Mouse (Mus musculus): ENCODE results near the gene Casr. TPM values are rescaled to one million over a fixed set of nuclear protein-coding genes. Genes with fewer than 3 reads are reported as not detected.

Casr gene
- total and polyA plus RNA-seq, 2 experiments from 2014 or later: 0.62 to 1.6 TPM

- Histone ChIP-seq H3K4me2 (ENCODE audit: low read depth) (no peak overlapping the region), H3K36me3 (ENCODE audit: insufficient read depth) (no peaks in the 10 kb centered on the region), H3K9ac (no peak overlapping the region), H3K9me3 (ENCODE audit: low read length) (no peaks in the 10 kb centered on the region), H3K27ac (ENCODE audit: low read depth, low read length) (no peak overlapping the region), H3K4me3 (ENCODE audit: low read depth, low read length) (no peak overlapping the region), H3K27me3 (ENCODE audit: insufficient read depth, low read length) (no peaks in the 10 kb centered on the region), H3K4me1 (ENCODE audit: insufficient read depth) (no peaks in the 10 kb centered on the region)
- 72% methylated on average over 4 of the region's 4 CpGs for WGBS
- no peak for DNase-seq
- ATAC-seq: no peak
- peak; percentile 22; the same call in 1 of the 2 replicates for TF ChIP-seq CTCF (IDR thresholded peaks at IDR 0.05; ENCODE audit: low read depth)
Measured at GRCm38 (mm10) chr16:36468862-36469261, 93.1 kb downstream of the Casr start.

DNA sequence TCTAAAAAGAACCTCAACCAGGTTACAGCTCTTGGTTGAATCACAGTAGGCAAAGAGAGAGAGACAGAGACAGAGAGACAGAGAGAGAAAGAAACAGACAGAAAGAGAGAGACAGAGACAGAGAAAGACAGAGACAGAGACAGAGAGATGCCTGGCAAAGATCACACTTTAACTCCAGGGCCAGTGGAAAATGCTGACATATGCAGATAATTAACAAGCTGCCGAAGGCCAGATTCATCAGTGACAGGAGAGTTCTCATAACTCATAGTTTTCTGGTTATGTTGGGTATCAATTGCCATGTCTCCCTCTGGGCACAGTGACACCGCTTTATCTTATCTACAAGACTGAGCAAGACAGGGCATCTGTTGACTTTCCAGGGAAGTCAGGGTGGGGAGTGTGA is 94.0 kb downstream of the Casr start:
- Histone ChIP-seq H3K36me3 (ENCODE audit: insufficient read depth) (no peaks in the 10 kb centered on the region), H3K4me2 (ENCODE audit: low read depth) (no peak overlapping the region), H3K4me1 (ENCODE audit: insufficient read depth) (no peaks in the 10 kb centered on the region), H3K4me3 (ENCODE audit: low read depth, low read length) (no peak overlapping the region), H3K27ac (ENCODE audit: low read depth, low read length) (no peak overlapping the region), H3K27me3 (ENCODE audit: insufficient read depth, low read length) (no peaks in the 10 kb centered on the region), H3K9me3 (ENCODE audit: low read length) (no peaks in the 10 kb centered on the region), H3K9ac (no peak overlapping the region)
- no peak for TF ChIP-seq CTCF (IDR thresholded peaks at IDR 0.05; ENCODE audit: low read depth)
- ATAC-seq (no peak), DNase-seq (no peak)
- 96% methylated on average over 2 of the region's 2 CpGs for WGBS

- WGBS: 92% methylated on average over 3 of the region's 3 CpGs
- H3K4me2 ChIP-seq (ENCODE audit: low read depth): no peak overlapping the region
- H3K9me3 ChIP-seq (ENCODE audit: low read length): no peaks in the 10 kb centered on the region
Measured at GRCm38 (mm10) chr16:36465436-36465835, 96.5 kb downstream of the Casr start.

DNA sequence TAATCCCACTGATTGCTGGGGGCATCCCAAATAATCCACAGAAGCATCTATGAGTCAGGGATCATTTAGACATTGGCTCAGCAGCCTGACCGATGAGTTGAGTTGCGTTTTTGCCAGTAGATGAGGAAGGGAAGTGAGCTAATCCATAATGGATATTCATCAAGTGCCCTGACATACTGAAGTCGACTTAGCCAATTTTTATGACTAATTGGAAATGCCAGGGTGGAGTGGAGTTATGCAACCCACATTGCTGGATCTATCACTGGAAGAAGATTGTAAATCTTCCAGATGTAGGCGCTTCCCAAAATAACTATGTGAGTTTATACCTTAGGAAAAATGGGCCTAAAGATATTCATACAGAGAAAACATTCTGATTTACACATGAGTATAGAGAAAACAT is 97.9 kb downstream of the Casr start:
- no peaks in the 10 kb centered on the region for H3K9me3 ChIP-seq (ENCODE audit: low read length)
- H3K27me3 ChIP-seq (ENCODE audit: insufficient read depth, low read length): no peaks in the 10 kb centered on the region
- 88% methylated on average over 4 of the region's 4 CpGs for WGBS
- DNase-seq: no peak
- H3K4me3 ChIP-seq (ENCODE audit: low read depth, low read length): no peak overlapping the region
- TF ChIP-seq CTCF (IDR thresholded peaks at IDR 0.05; ENCODE audit: low read depth): no peak
- H3K9ac ChIP-seq: no peak overlapping the region
- no peaks in the 10 kb centered on the region for H3K4me1 ChIP-seq (ENCODE audit: insufficient read depth)
- H3K36me3 ChIP-seq (ENCODE audit: insufficient read depth): no peaks in the 10 kb centered on the region
- H3K27ac ChIP-seq (ENCODE audit: low read depth, low read length): no peak overlapping the region
- H3K4me2 ChIP-seq (ENCODE audit: low read depth): no peak overlapping the region
- no peak for ATAC-seq

More at GRCm38 (mm10) chr16:36465436-36465835, 96.5 kb downstream of the Casr start:
- Histone ChIP-seq H3K4me1 (ENCODE audit: insufficient read depth) (no peaks in the 10 kb centered on the region), H3K4me3 (ENCODE audit: low read depth, low read length) (no peak overlapping the region), H3K36me3 (ENCODE audit: insufficient read depth) (no peaks in the 10 kb centered on the region), H3K9ac (no peak overlapping the region), H3K27ac (ENCODE audit: low read depth, low read length) (no peak overlapping the region), H3K27me3 (ENCODE audit: insufficient read depth, low read length) (no peaks in the 10 kb centered on the region)
- DNase-seq: no peak
- no peak for ATAC-seq
- TF ChIP-seq CTCF (IDR thresholded peaks at IDR 0.05; ENCODE audit: low read depth): no peak

GRCm38 (mm10) chr16:36460426-36460825 is 101.5 kb downstream of the Casr start:
- DNase-seq (no peak), ATAC-seq (no peak)
- H3K27me3 ChIP-seq (ENCODE audit: insufficient read depth, low read length): no peaks in the 10 kb centered on the region
- H3K9ac ChIP-seq: no peak overlapping the region
- H3K4me3 ChIP-seq (ENCODE audit: low read depth, low read length): no peak overlapping the region
- no peaks in the 10 kb centered on the region for H3K36me3 ChIP-seq (ENCODE audit: insufficient read depth)
- no peaks in the 10 kb centered on the region for H3K4me1 ChIP-seq (ENCODE audit: insufficient read depth)
- WGBS: 3% methylated on average over 2 of the region's 2 CpGs
- TF ChIP-seq CTCF (IDR thresholded peaks at IDR 0.05; ENCODE audit: low read depth): no peak
- no peak overlapping the region for H3K4me2 ChIP-seq (ENCODE audit: low read depth)
- no peak overlapping the region for H3K27ac ChIP-seq (ENCODE audit: low read depth, low read length)
- H3K9me3 ChIP-seq (ENCODE audit: low read length): no peaks in the 10 kb centered on the region

- DNase-seq (no peak), ATAC-seq (no peak)
- no peak within 1 kb of the TSS for H3K4me2 ChIP-seq (ENCODE audit: low read depth)
- H3K9ac ChIP-seq: no peak within 1 kb of the TSS
- no peaks in the 10 kb centered on the region for H3K27me3 ChIP-seq (ENCODE audit: insufficient read depth, low read length)
- WGBS: 83% methylated on average over 4 of the region's 4 CpGs
- H3K4me3 ChIP-seq (ENCODE audit: low read depth, low read length): no peak within 1 kb of the TSS
- TF ChIP-seq CTCF (IDR thresholded peaks at IDR 0.05; ENCODE audit: low read depth): no peak
- H3K36me3 ChIP-seq (ENCODE audit: insufficient read depth): no peaks in the 10 kb centered on the region
- H3K9me3 ChIP-seq (ENCODE audit: low read length): no peaks in the 10 kb centered on the region
- H3K27ac ChIP-seq (ENCODE audit: low read depth, low read length): no peak within 1 kb of the TSS
- H3K4me1 ChIP-seq (ENCODE audit: insufficient read depth): no peaks in the 10 kb centered on the region
Measured at GRCm38 (mm10) chr16:36455342-36455802, 106.6 kb downstream of the Casr start, which contains the start of gene Stfa3. TSS of gene Stfa3 (minus strand) at chr16:36455392.

Other genes with a start within 250 kb of the Casr start
- 4.4 TPM in 1 of 2 replicates, not detected in the other for gene BC117090, start 227.8 kb downstream of the Casr start, total RNA-seq (2014; rRNA removed)
- not detected in 2 replicates for gene BC117090, start 227.8 kb downstream of the Casr start, polyA plus RNA-seq (2015; fragmentation: Nextera tagmentation; extraction: Ambion mirVana)
- 1.4 and 2.3 TPM in 2 replicates for gene BC100530, start 194.4 kb downstream of the Casr start, total RNA-seq (2014; rRNA removed)
- gene BC100530, start 194.4 kb downstream of the Casr start, polyA plus RNA-seq (2015; fragmentation: Nextera tagmentation; extraction: Ambion mirVana): 2.3 and 2.7 TPM in 2 replicates
- 1.1 TPM in 1 of 2 replicates, not detected in the other for gene Stfa2, start 153.7 kb downstream of the Casr start, total RNA-seq (2014; rRNA removed)
- 0.34 TPM in 1 of 2 replicates, not detected in the other for gene Stfa2, start 153.7 kb downstream of the Casr start, polyA plus RNA-seq (2015; fragmentation: Nextera tagmentation; extraction: Ambion mirVana)
- gene Stfa3, start 106.7 kb downstream of the Casr start, total RNA-seq (2014; rRNA removed): not detected in 2 replicates
- gene Stfa3, start 106.7 kb downstream of the Casr start, polyA plus RNA-seq (2015; fragmentation: Nextera tagmentation; extraction: Ambion mirVana): 0.82 TPM in 1 of 2 replicates, not detected in the other
- gene Cd86, start 103.9 kb upstream of the Casr start, total RNA-seq (2014; rRNA removed): 1.6 and 1.7 TPM in 2 replicates
- gene Cd86, start 103.9 kb upstream of the Casr start, polyA plus RNA-seq (2015; fragmentation: Nextera tagmentation; extraction: Ambion mirVana): 2.0 and 2.1 TPM in 2 replicates
- gene Ildr1, start 131.8 kb upstream of the Casr start, total RNA-seq (2014; rRNA removed): 0.31 and 0.76 TPM in 2 replicates
- gene Ildr1, start 131.8 kb upstream of the Casr start, polyA plus RNA-seq (2015; fragmentation: Nextera tagmentation; extraction: Ambion mirVana): 0.43 and 1.1 TPM in 2 replicates
- gene Slc15a2, start 222.8 kb upstream of the Casr start, total RNA-seq (2014; rRNA removed): 18.2 and 23.5 TPM in 2 replicates
- 21.1 and 23.9 TPM in 2 replicates for gene Slc15a2, start 222.8 kb upstream of the Casr start, polyA plus RNA-seq (2015; fragmentation: Nextera tagmentation; extraction: Ambion mirVana)